Mouse (Mus musculus): ENCODE results near the gene Madd. TPM values are rescaled to one million over a fixed set of nuclear protein-coding genes. Genes with fewer than 3 reads are reported as not detected.

Madd gene
- polyA plus RNA-seq, 1 experiment from 2014 or later = 6.8 TPM

GRCm38 (mm10) chr2:91110429-91110828 is 73.2 kb downstream of the Madd start:
- H3K9me3 ChIP-seq (replicated peaks; ENCODE audit: control insufficient read depth, low read length) = no peaks in the 10 kb centered on the region
- H3K9ac ChIP-seq (ENCODE audit: low read depth, low read length) = no peak overlapping the region
- no peak overlapping the region for H3K27ac ChIP-seq (ENCODE audit: low read depth, low read length)
- ATAC-seq (replicated peaks; ENCODE audit: insufficient number of reproducible peaks, low FRiP score, low TSS enrichment) = no peak
- peaks cover 7% of the 10 kb centered on the region for H3K4me1 ChIP-seq (ENCODE audit: control insufficient read depth, insufficient read depth, low read length)
- no peaks in the 10 kb centered on the region for H3K36me3 ChIP-seq (ENCODE audit: control insufficient read depth, insufficient read depth, low read length)
- no peak overlapping the region for H3K4me3 ChIP-seq (ENCODE audit: low read depth, low read length)
- no peaks in the 10 kb centered on the region for H3K27me3 ChIP-seq (ENCODE audit: control insufficient read depth, insufficient read depth, low read length)
- WGBS (ENCODE audit: insufficient replicate concordance) = 73% methylated on average over 6 of the region's 6 CpGs
- H3K4me2 ChIP-seq = no peak overlapping the region

GRCm38 (mm10) chr2:91109807-91110385 is 73.7 kb downstream of the Madd start:
- 88% methylated on average over 5 of the region's 5 CpGs for WGBS (ENCODE audit: insufficient replicate concordance)
- peaks cover 7% of the 10 kb centered on the region for H3K4me1 ChIP-seq (ENCODE audit: control insufficient read depth, insufficient read depth, low read length)
- no peak overlapping the region for H3K27ac ChIP-seq (ENCODE audit: low read depth, low read length)
- H3K4me2 ChIP-seq = no peak overlapping the region
- no peaks in the 10 kb centered on the region for H3K27me3 ChIP-seq (ENCODE audit: control insufficient read depth, insufficient read depth, low read length)
- ATAC-seq (replicated peaks; ENCODE audit: insufficient number of reproducible peaks, low FRiP score, low TSS enrichment) = no peak
- no peak overlapping the region for H3K4me3 ChIP-seq (ENCODE audit: low read depth, low read length)
- no peaks in the 10 kb centered on the region for H3K9me3 ChIP-seq (replicated peaks; ENCODE audit: control insufficient read depth, low read length)
- no peaks in the 10 kb centered on the region for H3K36me3 ChIP-seq (ENCODE audit: control insufficient read depth, insufficient read depth, low read length)
- no peak overlapping the region for H3K9ac ChIP-seq (ENCODE audit: low read depth, low read length)

- H3K9ac ChIP-seq (ENCODE audit: low read depth, low read length) = no peak overlapping the region
- no peaks in the 10 kb centered on the region for H3K9me3 ChIP-seq (replicated peaks; ENCODE audit: control insufficient read depth, low read length)
- H3K27me3 ChIP-seq (ENCODE audit: control insufficient read depth, insufficient read depth, low read length) = no peaks in the 10 kb centered on the region
- no peak for ATAC-seq (replicated peaks; ENCODE audit: insufficient number of reproducible peaks, low FRiP score, low TSS enrichment)
- H3K27ac ChIP-seq (ENCODE audit: low read depth, low read length) = no peak overlapping the region
- peaks cover 7% of the 10 kb centered on the region for H3K4me1 ChIP-seq (ENCODE audit: control insufficient read depth, insufficient read depth, low read length)
- 81% methylated on average over 5 of the region's 5 CpGs for WGBS (ENCODE audit: insufficient replicate concordance)
- H3K4me3 ChIP-seq (ENCODE audit: low read depth, low read length) = no peak overlapping the region
- no peaks in the 10 kb centered on the region for H3K36me3 ChIP-seq (ENCODE audit: control insufficient read depth, insufficient read depth, low read length)
- H3K4me2 ChIP-seq = no peak overlapping the region
Measured at GRCm38 (mm10) chr2:91109241-91109640, 74.4 kb downstream of the Madd start.

- no peak overlapping the region for H3K27ac ChIP-seq (ENCODE audit: low read depth, low read length)
- peaks cover 7% of the 10 kb centered on the region for H3K4me1 ChIP-seq (ENCODE audit: control insufficient read depth, insufficient read depth, low read length)
- ATAC-seq (replicated peaks; ENCODE audit: insufficient number of reproducible peaks, low FRiP score, low TSS enrichment) = no peak
- no peak overlapping the region for H3K4me3 ChIP-seq (ENCODE audit: low read depth, low read length)
- no peak overlapping the region for H3K9ac ChIP-seq (ENCODE audit: low read depth, low read length)
- H3K9me3 ChIP-seq (replicated peaks; ENCODE audit: control insufficient read depth, low read length) = no peaks in the 10 kb centered on the region
- 52% methylated on average over 3 of the region's 3 CpGs for WGBS (ENCODE audit: insufficient replicate concordance)
- no peaks in the 10 kb centered on the region for H3K27me3 ChIP-seq (ENCODE audit: control insufficient read depth, insufficient read depth, low read length)
- no peaks in the 10 kb centered on the region for H3K36me3 ChIP-seq (ENCODE audit: control insufficient read depth, insufficient read depth, low read length)
- no peak overlapping the region for H3K4me2 ChIP-seq
Measured at GRCm38 (mm10) chr2:91108156-91108555, 75.5 kb downstream of the Madd start.

- 0 out of 2 replicates have a peak overlapping the region, but pooled peaks have one; percentile 34 for H3K9ac ChIP-seq (ENCODE audit: low read depth, low read length)
- 7% methylated on average over 7 of the region's 7 CpGs for WGBS (ENCODE audit: insufficient replicate concordance)
- no peaks in the 10 kb centered on the region for H3K36me3 ChIP-seq (ENCODE audit: control insufficient read depth, insufficient read depth, low read length)
- H3K27me3 ChIP-seq (ENCODE audit: control insufficient read depth, insufficient read depth, low read length) = no peaks in the 10 kb centered on the region
- ATAC-seq (replicated peaks; ENCODE audit: insufficient number of reproducible peaks, low FRiP score, low TSS enrichment) = peak; percentile 74; the same call in 1 of the 2 replicates
- no peak overlapping the region for H3K27ac ChIP-seq (ENCODE audit: low read depth, low read length)
- H3K9me3 ChIP-seq (replicated peaks; ENCODE audit: control insufficient read depth, low read length) = no peaks in the 10 kb centered on the region
- no peak overlapping the region for H3K4me3 ChIP-seq (ENCODE audit: low read depth, low read length)
- peaks cover 7% of the 10 kb centered on the region for H3K4me1 ChIP-seq (ENCODE audit: control insufficient read depth, insufficient read depth, low read length)
- no peak overlapping the region for H3K4me2 ChIP-seq
Measured at GRCm38 (mm10) chr2:91101124-91101740, 82.4 kb downstream of the Madd start.

GRCm38 (mm10) chr2:91098156-91098555 is 85.5 kb downstream of the Madd start:
- H3K4me1 ChIP-seq (ENCODE audit: control insufficient read depth, insufficient read depth, low read length) = peaks cover 7% of the 10 kb centered on the region
- H3K9me3 ChIP-seq (replicated peaks; ENCODE audit: control insufficient read depth, low read length) = no peaks in the 10 kb centered on the region
- H3K27ac ChIP-seq (ENCODE audit: low read depth, low read length) = no peak overlapping the region
- H3K4me3 ChIP-seq (ENCODE audit: low read depth, low read length) = no peak overlapping the region
- no peak overlapping the region for H3K4me2 ChIP-seq
- ATAC-seq (replicated peaks; ENCODE audit: insufficient number of reproducible peaks, low FRiP score, low TSS enrichment) = no peak
- 0 out of 2 replicates have a peak overlapping the region, but pooled peaks have one; percentile 16 for H3K9ac ChIP-seq (ENCODE audit: low read depth, low read length)
- H3K27me3 ChIP-seq (ENCODE audit: control insufficient read depth, insufficient read depth, low read length) = no peaks in the 10 kb centered on the region
- no peaks in the 10 kb centered on the region for H3K36me3 ChIP-seq (ENCODE audit: control insufficient read depth, insufficient read depth, low read length)
- WGBS (ENCODE audit: insufficient replicate concordance) = 78% methylated on average over 2 of the region's 2 CpGs

- ATAC-seq (replicated peaks; ENCODE audit: insufficient number of reproducible peaks, low FRiP score, low TSS enrichment) = no peak
Measured at GRCm38 (mm10) chr2:91097015-91097414, 86.6 kb downstream of the Madd start.

GRCm38 (mm10) chr2:91096524-91096923 is 87.1 kb downstream of the Madd start:
- H3K4me3 ChIP-seq (ENCODE audit: low read depth, low read length) = no peak overlapping the region
- H3K27ac ChIP-seq (ENCODE audit: low read depth, low read length) = no peak overlapping the region
- H3K36me3 ChIP-seq (ENCODE audit: control insufficient read depth, insufficient read depth, low read length) = no peaks in the 10 kb centered on the region
- H3K27me3 ChIP-seq (ENCODE audit: control insufficient read depth, insufficient read depth, low read length) = no peaks in the 10 kb centered on the region
- ATAC-seq (replicated peaks; ENCODE audit: insufficient number of reproducible peaks, low FRiP score, low TSS enrichment) = no peak
- no peaks in the 10 kb centered on the region for H3K9me3 ChIP-seq (replicated peaks; ENCODE audit: control insufficient read depth, low read length)
- H3K4me2 ChIP-seq = no peak overlapping the region; the same call in 1 of the 2 replicates
- WGBS (ENCODE audit: insufficient replicate concordance) = 52% methylated on average over 14 of the region's 14 CpGs
- H3K9ac ChIP-seq (ENCODE audit: low read depth, low read length) = peak overlapping the region; percentile 24; the same call in 1 of the 2 replicates
- H3K4me1 ChIP-seq (ENCODE audit: control insufficient read depth, insufficient read depth, low read length) = peaks cover 7% of the 10 kb centered on the region

More at GRCm38 (mm10) chr2:91097015-91097414, 86.6 kb downstream of the Madd start:
- no peak overlapping the region for H3K4me2 ChIP-seq
- H3K9me3 ChIP-seq (replicated peaks; ENCODE audit: control insufficient read depth, low read length) = no peaks in the 10 kb centered on the region
- H3K4me3 ChIP-seq (ENCODE audit: low read depth, low read length) = no peak overlapping the region
- WGBS (ENCODE audit: insufficient replicate concordance) = 53% methylated on average over 10 of the region's 10 CpGs
- H3K9ac ChIP-seq (ENCODE audit: low read depth, low read length) = no peak overlapping the region
- H3K27ac ChIP-seq (ENCODE audit: low read depth, low read length) = no peak overlapping the region
- no peaks in the 10 kb centered on the region for H3K36me3 ChIP-seq (ENCODE audit: control insufficient read depth, insufficient read depth, low read length)
- H3K27me3 ChIP-seq (ENCODE audit: control insufficient read depth, insufficient read depth, low read length) = no peaks in the 10 kb centered on the region
- peaks cover 7% of the 10 kb centered on the region for H3K4me1 ChIP-seq (ENCODE audit: control insufficient read depth, insufficient read depth, low read length)

- ATAC-seq (replicated peaks; ENCODE audit: insufficient number of reproducible peaks, low FRiP score, low TSS enrichment) = no peak
- no peaks in the 10 kb centered on the region for H3K4me1 ChIP-seq (ENCODE audit: control insufficient read depth, insufficient read depth, low read length)
- no peak overlapping the region for H3K4me2 ChIP-seq
- H3K4me3 ChIP-seq (ENCODE audit: low read depth, low read length) = no peak overlapping the region
- H3K36me3 ChIP-seq (ENCODE audit: control insufficient read depth, insufficient read depth, low read length) = no peaks in the 10 kb centered on the region
- H3K27ac ChIP-seq (ENCODE audit: low read depth, low read length) = no peak overlapping the region
- H3K9me3 ChIP-seq (replicated peaks; ENCODE audit: control insufficient read depth, low read length) = no peaks in the 10 kb centered on the region
- 73% methylated on average over 6 of the region's 6 CpGs for WGBS (ENCODE audit: insufficient replicate concordance)
- H3K9ac ChIP-seq (ENCODE audit: low read depth, low read length) = no peak overlapping the region
- no peaks in the 10 kb centered on the region for H3K27me3 ChIP-seq (ENCODE audit: control insufficient read depth, insufficient read depth, low read length)
Measured at GRCm38 (mm10) chr2:91090827-91091226, 92.8 kb downstream of the Madd start.
